Mouse (Mus musculus) ES-E14 (cell line): Measurements from ENCODE around the gene Art4. TPM values are rescaled to one million over a fixed set of nuclear protein-coding genes. Genes with fewer than 3 reads are reported as not detected.

ENCODE experiments used
- DNase-seq: peaks from one replicate; pipeline ENCODE4 v3.0.0-alpha.2; 2013; ENCODE audit warnings: low read depth, low spot score
- H3K27ac ChIP-seq: 2 replicates; pipeline ENCODE4 v1.5.1; 2012; ENCODE audit warnings: low read depth, mild to moderate bottlenecking, low read length, moderate library complexity, mixed read lengths; ENCODE audit not compliant: poor library complexity, insufficient read depth, severe bottlenecking
- H3K36me3 ChIP-seq: 2 replicates; pipeline ENCODE4 v1.6.1; 2012; ENCODE audit warnings: mild to moderate bottlenecking, low read length, moderate library complexity, mixed read lengths; ENCODE audit not compliant: control insufficient read depth, poor library complexity, insufficient read depth, severe bottlenecking
- H3K4me1 ChIP-seq, 2 experiments: fragments of 150-350 bp in 1 of 2; sonication (generic) in 1 of 2; 2 replicates each; pipeline ENCODE4 v1.6.1; 2012; ENCODE audit warnings: low read length in 2 of 2, mild to moderate bottlenecking in 1 of 2, mixed read lengths in 1 of 2; ENCODE audit not compliant: control insufficient read depth in 2 of 2, insufficient read depth in 2 of 2, poor library complexity in 1 of 2
- H3K4me3 ChIP-seq, 2 experiments: fragments of 150-350 bp in 1 of 2; sonication (generic) in 1 of 2; 2 replicates each; pipeline ENCODE4 v1.5.1; 2012; ENCODE audit warnings: low read length in 2 of 2, low read depth in 1 of 2, mild to moderate bottlenecking in 1 of 2, mixed read lengths in 1 of 2; ENCODE audit not compliant: insufficient read depth in 1 of 2, poor library complexity in 1 of 2, severe bottlenecking in 1 of 2
- H3K9ac ChIP-seq: 2 replicates; pipeline ENCODE4 v1.6.1; 2012; ENCODE audit warnings: low read depth, mild to moderate bottlenecking, low read length, mixed read lengths; ENCODE audit not compliant: poor library complexity, insufficient read depth, severe bottlenecking
- H3K9me3 ChIP-seq: fragments of 150-350 bp; sonication (generic); 2 replicates; pipeline ENCODE4 v1.6.1; 2012; ENCODE audit warnings: low read depth, mild to moderate bottlenecking, low read length; ENCODE audit not compliant: control insufficient read depth, insufficient read depth
- CHD2 ChIP-seq: IDR thresholded peaks from 2 replicates; pipeline ENCODE4 v1.6.1; 2014; ENCODE audit warnings: mild to moderate bottlenecking, low read depth, low read length, inconsistent platforms
- HCFC1 ChIP-seq: IDR thresholded peaks from 2 replicates; pipeline ENCODE4 v1.6.1; 2012; ENCODE audit warnings: low read length, inconsistent platforms, borderline replicate concordance; ENCODE audit not compliant: insufficient read depth
- MAFK ChIP-seq: IDR thresholded peaks from 2 replicates; pipeline ENCODE4 v1.6.1; 2014; ENCODE audit warnings: mild to moderate bottlenecking, low read depth, low read length, inconsistent platforms; ENCODE audit not compliant: insufficient read depth
- ZC3H11A ChIP-seq: IDR thresholded peaks from 2 replicates; pipeline ENCODE4 v1.6.1; 2012; ENCODE audit warnings: low read depth, mild to moderate bottlenecking, inconsistent platforms, low read length, borderline replicate concordance
- ZNF384 ChIP-seq: IDR thresholded peaks from 2 replicates; pipeline ENCODE4 v1.6.1; 2012; ENCODE audit warnings: low read depth, low read length, inconsistent platforms
- in situ Hi-C, 2 experiments: fragments of 600-800 bp; cut with MboI; formaldehyde crosslinking; loops; one replicate each; pipeline ENCODE4 v1.15.1; 2025; ENCODE audit warnings: low sequenced_read_pairs in 2 of 2, inconsistent platforms in 1 of 2; ENCODE audit not compliant: unreplicated experiment in 2 of 2
- total RNA-seq: library from RNA; depleted of rRNA; stranded (reverse); fragments of 300-350 nt; gene quantifications from 2 replicates; pipeline ENCODE4 v1.2.3, GENCODE M21; 2012

The Art4 gene
- total RNA-seq, 1 experiment: not detected

- Histone ChIP-seq H3K9ac (no peak overlapping the region), H3K4me1 (peaks cover 0 to 15% of the 10 kb centered on the region in 2 experiments; a peak in 2 of 4 replicates), H3K36me3 (peaks cover 51% of the 10 kb centered on the region), H3K9me3 (no peaks in the 10 kb centered on the region), H3K4me3 (no peak overlapping the region), H3K27ac (no peak overlapping the region)
- TF ChIP-seq ZC3H11A (no peak), ZNF384 (no peak), CHD2 (no peak), MAFK (no peak), HCFC1 (no peak)
- in situ Hi-C loops: no loop called here
- DNase-seq: no peak
These were observed 42.2 kb downstream of the Art4 start for GRCm38 (mm10) chr6:136815381-136815780.

GRCm38 (mm10) chr6:136813117-136813516, 44.4 kb downstream of the Art4 start:
- TF ChIP-seq ZC3H11A (no peak), CHD2 (no peak), HCFC1 (no peak), ZNF384 (no peak), MAFK (no peak)
- Histone ChIP-seq H3K4me3 (no peak overlapping the region), H3K36me3 (peaks cover 42% of the 10 kb centered on the region), H3K9ac (no peak overlapping the region), H3K27ac (no peak overlapping the region), H3K9me3 (no peaks in the 10 kb centered on the region), H3K4me1 (peaks cover 0 to 19% of the 10 kb centered on the region in 2 experiments; a peak in 2 of 4 replicates)
- DNase-seq: no peak
- in situ Hi-C loops: no loop called here

- TF ChIP-seq ZC3H11A (no peak), MAFK (no peak), HCFC1 (no peak), CHD2 (no peak), ZNF384 (no peak)
- Histone ChIP-seq H3K9me3 (no peaks in the 10 kb centered on the region), H3K4me3 (no peak overlapping the region), H3K9ac (no peak overlapping the region), H3K27ac (no peak overlapping the region), H3K36me3 (peaks cover 30% of the 10 kb centered on the region), H3K4me1 (peaks cover 0 to 18% of the 10 kb centered on the region in 2 experiments; a peak in 2 of 4 replicates)
- in situ Hi-C loops: no loop called here
- DNase-seq: no peak
These were observed 46.3 kb downstream of the Art4 start for GRCm38 (mm10) chr6:136811196-136811595.

GRCm38 (mm10) chr6:136809673-136810072, 47.9 kb downstream of the Art4 start:
- H3K4me1 ChIP-seq: peaks cover 0 to 18% of the 10 kb centered on the region in 2 experiments; a peak in 2 of 4 replicates
- H3K27ac ChIP-seq: no peak overlapping the region; the same call in 1 of the 2 replicates
- peak overlapping the region; percentile 93; the same call in 1 of the 2 replicates for H3K9ac ChIP-seq
- no peak for DNase-seq
- in situ Hi-C loops: no loop called here
- TF ChIP-seq MAFK: no peak
- TF ChIP-seq ZC3H11A: no peak
- peak overlapping the region; percentile 80 to 98 for H3K4me3 ChIP-seq
- no peaks in the 10 kb centered on the region for H3K9me3 ChIP-seq
- peaks cover 20% of the 10 kb centered on the region for H3K36me3 ChIP-seq

- Histone ChIP-seq H3K36me3 (peaks cover 15% of the 10 kb centered on the region), H3K4me1 (peaks cover 0 to 18% of the 10 kb centered on the region in 2 experiments; a peak in 2 of 4 replicates), H3K9ac (peak overlapping the region; percentile 93), H3K4me3 (peak overlapping the region; percentile 80 to 98), H3K27ac (no peak overlapping the region; the same call in 1 of the 2 replicates), H3K9me3 (no peaks in the 10 kb centered on the region)
- no peak for DNase-seq
- TF ChIP-seq ZC3H11A (no peak), CHD2 (no peak), MAFK (no peak), ZNF384 (no peak), HCFC1 (no peak)
- in situ Hi-C loops: no loop called here
These were observed 48.5 kb downstream of the Art4 start for GRCm38 (mm10) chr6:136809077-136809476.
